Mouse (Mus musculus): ENCODE measurements around the gene Rbm44.
A peak's percentile ranks its signal among the peaks of the same experiment; 100 is the strongest.

Gene Rbm44

DNA sequence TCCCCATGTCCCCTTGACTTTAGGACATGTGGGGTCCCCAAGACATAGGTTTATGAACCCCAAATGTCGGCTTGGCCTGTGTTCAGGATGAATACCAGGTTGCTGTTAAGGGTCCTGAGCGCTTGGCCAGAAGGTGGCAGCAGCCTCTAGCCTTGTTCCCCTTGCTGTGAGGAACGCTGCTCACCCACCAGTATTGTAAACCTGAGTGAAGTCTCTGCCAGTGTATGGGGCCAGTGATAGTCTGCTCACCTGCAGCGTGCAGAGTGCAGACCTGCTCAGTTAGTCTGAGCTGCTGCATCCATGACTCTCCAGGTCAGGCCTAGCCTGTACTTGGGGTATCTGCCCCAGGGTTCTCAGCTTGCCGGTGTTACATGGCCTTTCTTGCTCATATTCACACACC is 34.2 kb downstream of the Rbm44 start:
- DNase-seq (ENCODE audit: low spot score in 2 of 2): peak; percentile 59 to 74

DNA sequence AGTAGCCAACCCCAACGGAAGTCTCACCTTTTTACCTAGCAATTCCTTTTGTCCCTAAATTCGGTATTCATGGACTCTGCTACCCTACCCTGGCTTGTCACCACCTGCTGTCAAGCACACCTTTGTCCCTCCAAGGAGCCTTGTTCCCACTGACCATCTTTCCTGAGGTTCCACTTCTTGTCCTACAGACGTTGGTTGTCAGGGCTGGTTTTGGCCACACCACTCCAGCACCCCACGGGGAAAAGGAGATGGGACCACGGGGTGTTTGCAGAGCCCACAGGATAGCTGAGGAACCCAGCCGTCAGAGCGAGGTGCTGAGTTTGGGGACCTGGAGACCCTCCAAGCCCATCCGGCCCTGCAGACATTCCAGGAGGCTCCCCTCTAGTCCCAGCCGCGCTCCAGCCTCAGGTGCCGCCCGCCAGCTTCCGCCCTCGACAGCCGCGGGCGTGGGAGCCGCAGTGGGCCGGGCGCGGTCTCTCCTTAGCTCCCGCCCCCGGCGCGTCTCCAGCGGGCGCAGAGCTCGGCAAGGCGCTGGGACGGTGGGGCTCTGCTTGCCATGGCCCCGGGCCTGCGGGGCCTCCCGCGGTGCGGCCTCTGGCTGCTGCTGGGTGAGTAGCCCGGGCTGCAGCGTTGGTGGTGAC is 34.8 kb downstream of the Rbm44 start, which contains the start of gene Ramp1:
Gene Ramp1 (plus strand): TSS at position 290 of the 641 bp plus-strand sequence.
- DNase-seq (ENCODE audit: low spot score in 2 of 2): peak; percentile 26 to 29

DNA sequence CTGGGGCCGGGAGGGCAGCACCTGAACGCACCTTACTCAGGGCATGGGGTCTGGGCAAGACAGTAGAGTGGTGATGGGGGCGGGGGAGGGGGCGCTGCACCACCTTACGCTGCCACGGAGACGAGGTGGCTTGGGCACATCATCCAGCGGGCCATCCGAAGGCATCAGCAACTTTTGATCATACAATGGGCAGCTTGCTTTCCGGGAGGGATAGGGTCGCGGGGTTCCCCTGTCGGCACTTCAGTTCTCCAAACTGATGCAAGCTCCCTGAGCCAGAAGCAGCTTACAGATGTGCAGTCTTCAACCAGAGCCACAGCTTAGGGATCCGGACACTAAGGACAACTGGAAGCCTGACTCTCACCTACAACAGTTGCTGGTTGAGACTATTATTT is 35.3 kb downstream of the Rbm44 start:
- DNase-seq (ENCODE audit: low spot score in 2 of 2): no peak

DNA sequence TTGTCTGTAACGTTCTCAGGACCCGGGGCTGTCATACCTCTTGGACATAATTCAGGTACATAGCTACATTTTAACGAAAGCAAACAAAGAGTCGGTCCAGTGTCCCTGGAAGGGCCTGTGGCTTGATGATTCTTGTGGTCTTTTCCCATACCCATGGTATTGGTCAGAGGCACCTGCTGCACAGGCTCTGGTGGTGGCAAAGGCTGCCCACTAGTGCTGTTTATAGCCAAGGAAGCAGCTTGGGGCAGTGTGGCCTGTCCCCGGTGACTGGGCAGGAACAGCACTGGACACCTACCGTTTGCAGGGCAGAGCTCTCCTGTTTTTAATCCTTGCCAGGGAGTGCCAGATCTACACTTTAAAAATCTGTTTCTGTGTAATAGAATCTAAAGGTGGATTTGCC is 35.8 kb downstream of the Rbm44 start:
- no peak for DNase-seq (ENCODE audit: low spot score in 2 of 2)

DNA sequence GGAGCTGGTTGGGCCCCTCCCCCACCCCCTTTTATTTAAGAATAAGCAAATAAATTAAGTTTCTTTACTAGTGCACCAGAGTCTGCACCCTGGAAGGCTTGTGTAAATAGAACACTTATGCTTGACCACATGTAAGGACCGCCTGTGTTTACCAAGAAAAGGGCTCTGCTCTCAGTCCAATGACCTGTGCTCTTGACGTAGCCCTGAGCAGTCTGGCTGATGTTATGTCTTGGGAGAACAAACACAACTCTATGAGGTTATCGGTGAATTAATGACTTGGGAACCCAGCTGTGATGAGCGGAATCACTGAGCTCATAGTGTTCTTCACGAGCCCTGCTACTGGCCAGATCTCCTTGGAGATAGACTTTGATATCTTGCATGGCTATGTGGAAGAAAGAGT is 36.4 kb downstream of the Rbm44 start:
- no peak for DNase-seq (ENCODE audit: low spot score in 2 of 2)

DNA sequence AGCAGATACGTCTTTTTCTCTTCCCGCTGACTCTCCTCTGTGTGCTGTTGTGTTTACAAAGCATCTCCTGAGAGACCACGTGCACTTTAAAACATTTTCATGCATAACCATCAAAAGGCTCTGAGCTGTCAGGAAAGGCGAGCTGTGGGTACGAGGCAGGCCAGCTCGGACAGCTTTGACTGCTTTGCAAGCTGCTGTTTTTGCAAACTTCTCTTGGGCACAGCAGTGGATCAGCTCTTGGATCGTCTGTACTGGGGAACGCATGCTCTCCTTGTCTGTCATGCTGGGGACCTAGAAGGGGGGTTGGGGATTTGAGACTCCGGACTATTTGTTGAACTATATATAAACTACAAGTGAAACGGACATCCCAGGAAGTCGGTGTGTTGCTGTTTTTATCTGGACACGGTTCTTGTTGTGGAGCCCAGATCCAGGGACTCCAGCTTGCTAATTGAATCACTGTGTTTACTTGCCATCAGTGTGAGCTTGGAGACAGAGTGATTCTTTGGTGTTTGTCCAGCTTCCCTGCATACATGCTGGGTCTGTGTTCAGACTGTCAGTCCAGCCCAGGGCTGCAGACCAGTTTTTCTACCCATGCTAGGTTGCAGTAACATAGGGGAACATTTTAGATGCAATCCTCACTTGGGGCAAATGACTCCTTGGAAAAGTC is 37.0 kb downstream of the Rbm44 start:
- DNase-seq (ENCODE audit: low spot score in 2 of 2): no peak

DNA sequence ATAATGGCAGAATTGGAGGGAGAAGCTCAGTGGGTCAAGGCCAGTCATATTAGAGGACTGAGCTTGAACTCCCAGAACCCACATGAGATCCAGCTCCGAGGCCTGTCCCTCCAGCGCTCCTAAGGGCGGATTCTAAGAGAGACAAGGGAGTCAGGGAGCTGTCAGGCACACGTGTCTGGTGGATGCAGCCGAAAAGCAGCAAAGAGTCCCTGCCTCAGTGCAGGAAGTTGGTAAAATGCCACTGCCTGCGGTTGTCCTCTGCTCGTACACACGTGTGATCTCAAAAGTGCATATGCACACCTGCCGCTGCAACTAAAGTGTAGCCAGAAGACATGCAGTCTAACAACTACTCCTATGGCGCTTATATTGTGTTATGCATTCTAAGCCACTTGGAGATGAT is 38.4 kb downstream of the Rbm44 start:
- DNase-seq (ENCODE audit: low spot score in 2 of 2): no peak

DNA sequence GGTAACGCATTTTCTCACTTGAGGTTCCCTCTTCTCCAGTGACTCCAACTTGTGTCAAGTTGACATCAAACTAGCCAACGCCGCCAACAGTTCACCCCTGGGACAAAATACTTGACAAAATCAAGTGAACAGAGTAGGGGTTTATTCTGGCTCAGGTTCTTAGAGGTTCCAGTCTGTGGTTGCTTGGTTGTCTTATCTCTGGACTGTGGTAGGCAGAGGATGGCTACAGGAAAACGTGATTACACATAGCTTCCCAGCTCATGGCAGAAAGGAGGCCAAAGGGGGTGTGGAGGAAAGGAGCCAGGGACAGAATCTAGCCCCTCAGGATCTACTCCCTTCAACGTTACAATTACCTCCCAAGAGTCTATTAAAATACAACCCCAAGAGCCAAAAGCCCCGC is 41.8 kb downstream of the Rbm44 start:
- DNase-seq (ENCODE audit: low spot score in 2 of 2): no peak

DNA sequence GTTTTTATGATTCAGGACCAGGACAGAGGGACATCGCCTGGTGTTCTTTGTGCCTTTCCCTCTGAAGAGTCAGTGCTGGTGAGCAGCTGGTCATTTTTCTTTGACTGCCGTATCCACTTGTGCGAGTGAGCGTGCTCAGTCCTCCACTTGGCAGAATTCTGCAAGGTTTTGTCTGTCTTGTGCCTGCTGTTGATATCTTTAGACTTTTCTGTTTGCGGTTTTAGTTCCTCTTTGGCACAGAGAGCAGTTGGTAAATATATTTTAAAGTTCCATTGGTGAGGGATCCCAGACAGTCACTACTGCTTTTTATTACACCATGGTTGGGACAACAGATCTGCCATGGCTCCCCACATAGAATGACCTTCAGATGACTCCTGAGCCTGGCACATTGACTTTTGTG is 42.4 kb downstream of the Rbm44 start:
- no peak for DNase-seq (ENCODE audit: low spot score in 2 of 2)

DNA sequence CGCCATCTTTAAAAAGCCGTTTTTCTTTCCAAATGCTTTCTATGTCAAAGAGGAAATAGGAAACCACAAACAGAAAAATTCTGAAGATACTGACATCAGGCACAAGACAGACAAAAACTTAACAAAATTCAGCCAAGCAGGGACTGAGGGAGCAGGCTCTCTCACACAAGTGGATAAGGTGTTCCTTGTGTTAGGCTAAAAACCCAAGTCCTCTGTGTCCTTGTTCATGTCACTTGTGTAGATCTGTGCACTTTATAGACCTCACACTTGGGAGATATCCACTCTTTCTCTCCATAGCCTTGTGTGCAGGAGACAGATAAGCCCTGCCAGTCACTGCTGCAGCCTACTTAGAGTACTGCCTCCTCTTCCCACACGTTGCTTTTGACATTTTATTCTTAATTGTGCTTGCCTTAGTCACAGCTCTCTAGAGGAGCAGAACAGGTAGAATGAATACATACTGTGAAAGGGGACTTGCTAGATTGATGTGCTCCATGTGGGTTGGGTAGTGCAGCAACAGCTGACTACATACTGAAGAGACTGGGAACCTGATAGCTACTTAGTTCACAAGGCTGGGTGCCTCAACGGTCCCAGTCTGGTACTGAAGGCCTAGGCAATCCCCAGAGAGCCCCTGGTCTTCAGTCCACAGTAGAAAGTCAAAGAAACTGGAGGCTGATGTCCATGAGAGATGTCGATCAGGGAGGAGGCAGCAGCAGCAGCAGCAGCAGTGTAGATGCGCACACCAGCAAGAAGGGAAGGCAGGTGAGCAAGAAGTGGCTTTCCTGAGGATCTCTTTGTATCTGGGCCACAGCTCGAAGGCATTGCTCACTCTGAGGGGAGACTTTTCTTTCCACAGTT is 43.1 kb downstream of the Rbm44 start:
- DNase-seq (ENCODE audit: low spot score in 2 of 2): no peak

DNA sequence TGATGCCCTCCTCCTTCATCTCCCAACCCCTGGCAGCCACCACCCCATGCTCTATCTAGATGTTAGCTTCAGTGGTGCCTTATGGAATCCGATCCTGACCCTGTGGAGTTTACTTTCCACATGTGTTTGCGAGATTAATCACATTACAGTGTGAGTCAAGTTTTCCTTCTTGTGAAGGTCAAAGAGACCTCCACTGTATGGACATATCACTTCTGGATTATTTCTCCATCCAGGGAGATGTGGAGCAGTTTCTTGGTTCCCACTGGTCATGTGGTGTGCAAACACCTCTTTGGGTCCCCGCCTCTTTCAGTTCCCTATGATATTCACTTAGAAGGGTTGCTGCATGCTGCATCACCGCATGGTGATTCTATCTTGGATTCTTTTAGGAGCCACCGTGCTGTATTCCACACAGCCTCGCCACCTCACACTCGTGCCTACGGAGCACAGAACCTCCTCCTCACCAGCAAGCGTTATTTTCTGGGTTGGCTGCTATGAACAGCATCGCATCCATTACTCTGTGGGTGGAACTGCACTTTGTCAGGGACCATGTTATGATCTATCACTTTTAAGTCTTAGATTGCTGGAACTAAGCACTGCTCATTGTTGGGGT is 44.1 kb downstream of the Rbm44 start:
- DNase-seq (ENCODE audit: low spot score in 2 of 2): no peak

DNA sequence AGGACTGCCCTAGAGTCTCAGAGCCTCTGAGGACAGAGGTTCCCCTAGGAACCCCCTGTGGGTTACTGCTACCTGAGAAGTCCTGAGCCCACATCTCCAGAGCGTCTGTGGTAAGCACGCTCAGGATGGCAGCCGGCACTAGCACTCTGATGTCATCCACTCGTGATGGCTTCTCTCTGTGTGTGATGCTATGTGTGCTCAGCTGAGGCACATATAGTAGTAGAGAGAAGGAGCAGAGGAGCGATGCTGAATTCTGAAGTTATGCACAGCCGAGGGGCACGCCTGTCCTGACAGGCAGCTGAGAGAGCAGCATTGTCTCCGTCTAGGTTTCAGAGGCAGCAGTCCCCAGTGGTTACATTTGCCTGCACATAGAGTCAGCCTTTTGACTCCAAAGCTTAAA is 47.3 kb downstream of the Rbm44 start:
- no peak for DNase-seq (ENCODE audit: low spot score in 2 of 2)

DNA sequence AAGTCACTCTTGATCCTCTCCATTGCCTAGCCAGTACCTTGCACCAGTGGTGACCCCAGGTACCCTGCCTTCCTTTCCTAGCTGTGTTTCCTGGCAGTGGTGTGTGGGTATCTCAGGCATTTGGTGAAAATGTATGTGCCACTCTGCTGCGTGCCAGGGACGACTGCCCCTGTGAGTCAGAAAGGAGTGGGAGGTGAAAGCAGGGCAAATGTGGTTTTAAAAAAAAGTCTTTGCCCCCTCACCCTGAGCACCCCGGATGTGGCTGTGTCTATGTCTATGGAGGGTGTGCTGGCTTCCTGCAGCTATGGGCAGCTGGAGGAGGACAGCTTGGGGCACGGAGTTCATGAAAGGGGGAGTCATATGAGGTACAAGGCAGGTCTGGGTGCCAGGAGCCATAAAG is 48.4 kb downstream of the Rbm44 start:
- DNase-seq (ENCODE audit: low spot score in 2 of 2): no peak

DNA sequence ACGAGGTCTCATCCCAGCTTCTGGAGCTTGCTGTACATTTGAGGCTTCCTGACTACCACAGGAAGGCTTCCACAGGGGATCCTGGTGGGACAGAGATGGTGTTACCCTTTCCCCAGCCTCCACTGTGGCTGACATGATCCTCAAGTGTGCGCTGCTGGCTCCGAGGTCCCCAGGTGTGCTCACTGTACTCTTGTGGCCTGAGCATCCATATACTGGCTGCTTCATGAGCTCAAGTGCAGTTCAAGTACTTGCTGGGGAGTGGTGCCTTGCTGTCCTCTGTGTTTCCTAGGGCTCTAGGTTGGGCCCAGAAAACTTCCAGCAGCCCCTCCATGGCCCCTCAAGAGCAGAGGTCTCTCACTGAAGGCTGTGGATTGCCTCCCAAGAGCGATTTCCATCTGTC is 48.8 kb downstream of the Rbm44 start:
- no peak for DNase-seq (ENCODE audit: low spot score in 2 of 2)

DNA sequence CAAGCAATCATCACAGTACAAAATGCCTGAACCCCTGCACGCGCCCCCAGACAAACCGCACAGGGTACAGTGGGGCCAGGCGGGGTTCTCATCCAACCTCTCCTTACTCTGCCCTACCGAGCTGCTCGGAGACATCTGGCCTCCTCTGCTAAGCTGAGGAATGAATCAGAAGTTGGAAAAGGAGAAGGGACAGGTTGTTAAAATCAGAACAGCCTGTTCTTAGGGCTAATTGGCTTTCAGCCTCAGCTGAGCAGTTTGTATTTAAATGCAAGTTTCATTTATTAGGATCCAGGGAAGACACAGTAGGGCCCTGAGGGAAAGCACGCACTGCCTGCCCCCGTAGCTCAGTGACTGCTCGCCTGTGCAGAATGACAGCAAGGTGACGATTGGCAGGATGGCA is 54.9 kb downstream of the Rbm44 start:
- DNase-seq (ENCODE audit: low spot score in 2 of 2): no peak

DNA sequence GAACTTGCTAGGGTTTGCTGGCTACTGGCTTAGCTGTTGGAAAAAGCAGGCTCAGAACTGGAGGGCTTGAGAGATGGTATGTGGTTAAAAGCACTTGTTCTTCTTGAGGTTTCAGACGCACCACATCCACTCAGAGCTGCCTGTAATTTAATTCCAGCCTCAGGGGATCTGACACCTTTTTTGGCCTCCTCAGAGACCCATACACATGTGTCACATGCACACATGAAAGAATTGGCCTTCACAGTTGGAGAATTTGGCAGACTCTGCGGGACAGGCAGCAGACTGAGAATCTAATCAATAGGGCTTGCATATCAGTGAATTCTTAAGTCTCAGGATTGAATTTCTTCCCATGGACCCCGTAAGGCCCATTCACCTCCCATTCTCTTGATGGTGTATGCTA is 56.2 kb downstream of the Rbm44 start:
- DNase-seq (ENCODE audit: low spot score in 2 of 2): no peak

DNA sequence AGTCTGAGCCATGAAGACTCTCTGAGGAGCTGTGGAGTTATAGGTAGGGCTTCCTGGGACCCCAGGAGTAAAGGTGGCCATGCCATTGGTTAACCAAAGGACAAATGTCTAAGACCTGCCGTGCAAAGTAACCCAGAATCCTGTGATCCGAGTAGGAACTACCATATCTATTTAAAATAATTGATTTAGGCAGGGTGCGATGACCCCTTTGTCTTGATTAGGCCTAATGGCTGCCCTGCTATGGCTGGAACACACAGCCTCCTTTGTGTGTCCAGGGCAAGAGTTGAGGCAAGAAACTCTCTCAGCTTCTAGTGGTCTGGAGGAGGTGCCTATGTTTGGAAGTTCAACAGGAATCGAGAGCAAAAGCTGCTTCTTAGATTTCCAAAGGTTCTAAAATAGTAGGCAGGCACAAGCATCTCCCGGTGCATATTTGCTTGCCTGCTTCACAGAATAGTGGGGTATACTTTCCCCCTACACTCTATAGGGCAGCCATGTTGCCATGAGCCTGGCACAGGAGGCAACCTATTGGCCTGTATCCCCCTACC is 59.4 kb downstream of the Rbm44 start:
- DNase-seq (ENCODE audit: low spot score in 2 of 2): no peak

DNA sequence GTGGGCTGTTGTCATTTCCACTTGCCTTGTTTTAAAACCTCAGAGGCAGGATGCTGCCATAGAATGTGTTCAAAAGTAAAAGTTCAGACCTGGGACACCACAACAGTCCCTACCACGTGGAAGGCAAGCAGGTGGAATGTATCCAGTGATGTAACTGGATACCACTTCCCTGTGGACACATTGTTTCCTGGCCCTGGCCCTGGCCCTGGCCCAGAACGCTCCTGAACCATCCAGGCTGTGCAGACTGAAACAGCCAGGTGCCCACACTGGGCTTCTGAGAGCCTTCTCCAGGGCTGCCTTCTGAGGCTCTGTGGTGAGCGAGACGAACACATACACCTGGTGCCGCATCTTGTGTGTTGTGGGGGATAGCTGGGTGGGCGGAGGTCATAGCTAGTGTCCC is 60.8 kb downstream of the Rbm44 start:
- no peak for DNase-seq (ENCODE audit: low spot score in 2 of 2)

DNA sequence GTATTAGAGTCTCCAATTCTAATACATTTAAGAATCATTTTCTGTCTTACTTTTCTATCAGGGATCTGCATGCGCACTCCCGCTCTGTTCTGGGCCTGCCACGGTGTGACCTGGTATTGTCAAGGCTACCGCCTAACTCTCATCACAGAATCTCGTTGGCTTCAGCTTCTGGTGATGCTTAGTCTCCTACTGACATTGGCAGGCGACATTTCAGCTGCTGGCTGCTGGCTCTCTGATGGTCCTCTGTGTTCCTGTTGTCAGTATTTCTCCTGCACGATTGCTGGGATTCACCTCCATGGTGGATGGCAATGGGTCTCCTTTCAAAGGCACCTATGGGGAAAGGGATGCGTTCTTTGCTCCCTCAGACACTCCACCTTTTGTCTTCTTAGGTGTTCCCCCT is 61.4 kb downstream of the Rbm44 start:
- no peak for DNase-seq (ENCODE audit: low spot score in 2 of 2)

DNA sequence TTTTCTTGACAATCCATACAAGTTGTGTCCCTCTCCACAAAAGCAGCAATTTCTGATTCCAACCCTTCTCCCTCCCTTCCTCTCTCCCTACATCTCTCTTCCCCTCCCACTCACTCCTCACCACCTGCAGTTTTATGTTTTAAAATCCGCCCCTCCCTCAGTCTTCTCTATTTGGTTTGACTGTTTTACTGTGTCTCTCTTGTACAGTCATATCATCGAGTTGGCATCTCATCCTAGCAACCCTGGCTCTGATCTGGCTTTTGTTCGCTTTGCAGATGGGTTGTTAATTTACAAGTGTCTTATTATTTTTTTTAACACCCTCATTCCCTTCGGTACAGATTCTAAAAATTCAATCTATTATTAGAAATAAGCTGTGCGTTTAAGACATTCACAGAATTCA is 62.0 kb downstream of the Rbm44 start:
- DNase-seq (ENCODE audit: low spot score in 2 of 2): no peak

DNA sequence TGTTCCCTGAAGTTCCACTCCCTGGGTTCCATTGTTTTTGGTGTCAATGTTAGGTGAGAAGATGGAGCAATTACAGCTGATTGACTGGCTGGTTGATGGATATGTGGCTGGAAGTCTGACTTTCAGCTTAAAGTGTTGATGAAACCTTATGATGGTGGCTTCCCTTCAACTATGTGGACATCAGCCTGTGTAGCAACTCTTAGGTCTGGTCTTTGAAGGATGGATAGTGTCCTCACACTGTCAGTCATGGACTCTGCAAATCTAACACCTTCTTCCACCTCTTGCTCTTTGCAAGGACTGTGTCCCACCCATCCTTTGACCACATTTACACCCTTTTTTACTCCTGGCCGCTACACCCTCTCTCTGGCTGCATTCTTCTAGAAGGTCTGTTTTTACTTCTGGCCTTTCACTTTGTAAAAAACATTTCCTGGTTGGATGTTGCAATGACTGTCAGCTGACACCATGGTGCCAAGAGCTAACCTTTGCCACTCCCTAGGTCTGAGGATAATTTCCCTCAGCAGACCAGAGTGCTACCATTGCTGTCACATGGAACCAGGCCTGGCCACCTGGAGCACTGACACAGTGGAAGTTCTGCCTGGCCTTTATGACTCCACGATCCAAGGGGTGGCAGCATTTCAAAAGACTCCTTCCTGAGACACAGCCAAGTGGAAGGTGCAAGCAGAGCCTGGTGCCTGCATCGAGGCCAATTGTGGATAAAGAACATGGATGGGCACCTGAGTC is 62.6 kb downstream of the Rbm44 start:
- DNase-seq (ENCODE audit: low spot score in 2 of 2): no peak

DNA sequence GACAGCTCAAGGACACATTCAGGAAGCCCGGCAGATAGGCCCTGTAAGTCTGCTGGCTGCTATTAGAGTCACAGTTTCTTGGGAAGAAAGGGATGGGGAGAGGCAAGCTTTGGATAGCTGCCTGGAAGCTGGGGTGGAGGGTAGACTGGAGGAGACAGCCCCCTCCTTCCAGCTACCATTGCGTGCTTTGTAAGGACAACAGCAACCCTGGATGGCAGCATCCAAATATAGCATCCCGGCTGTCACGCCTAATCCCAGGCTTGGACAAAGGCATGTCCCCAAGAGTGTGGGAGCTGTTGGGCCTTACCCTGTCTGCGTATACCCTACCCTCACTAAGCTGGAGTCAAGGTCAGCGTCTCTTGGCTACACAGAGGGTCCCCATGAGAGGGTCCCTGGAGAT is 64.5 kb downstream of the Rbm44 start:
- no peak for DNase-seq (ENCODE audit: low spot score in 2 of 2)
